Mouse (Mus musculus): ENCODE measurements around the gene Lgals8. TPM values are rescaled to one million over a fixed set of nuclear protein-coding genes. Genes with fewer than 3 reads are reported as not detected.

The Lgals8 gene
- total and polyA plus RNA-seq, 3 experiments, result 28.1 to 39.7 (median 35.9) TPM

DNA sequence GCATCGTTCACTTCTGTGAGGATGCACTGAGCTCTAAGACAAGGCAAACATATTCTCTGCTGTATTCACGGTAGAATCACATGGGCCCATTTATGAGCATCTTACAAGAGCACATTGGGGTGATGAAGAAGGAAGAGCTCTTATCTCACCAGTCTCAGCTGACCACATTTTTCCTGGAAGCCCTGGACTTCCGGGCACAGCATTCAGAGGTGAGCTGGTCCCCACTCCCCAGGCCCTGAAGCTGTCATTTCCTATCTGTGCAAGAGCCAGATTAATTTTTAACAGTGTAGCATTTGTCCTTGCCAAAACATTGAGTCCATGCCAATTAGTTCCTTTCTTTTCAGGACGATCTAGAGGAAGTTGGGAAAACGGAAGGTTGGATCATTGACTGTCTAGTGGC is 30.9 kb downstream of the Lgals8 start:
- H3K36me3 ChIP-seq (ENCODE audit: control insufficient read depth, insufficient read depth, low read length), result no peaks in the 10 kb centered on the region
- intact Hi-C loops (cut with DNase I), result no loop called here
- 54% methylated on average over 5 of the region's 5 CpGs for WGBS
- H3K9ac ChIP-seq (ENCODE audit: low read depth, low read length), result no peak overlapping the region
- DNase-seq, result no peak
- H3K27me3 ChIP-seq (ENCODE audit: control insufficient read depth, insufficient read depth, low read length), result no peaks in the 10 kb centered on the region
- H3K27ac ChIP-seq, result no peak overlapping the region
- no peaks in the 10 kb centered on the region for H3K79me2 ChIP-seq (replicated peaks; ENCODE audit: control insufficient read depth, insufficient read depth, low read length)
- no peaks in the 10 kb centered on the region for H3K4me1 ChIP-seq (ENCODE audit: control insufficient read depth, insufficient read depth, low read length)
- H3K4me3 ChIP-seq, result no peak overlapping the region
- TF ChIP-seq CTCF (IDR thresholded peaks at IDR 0.05), result no peak
- TF ChIP-seq POLR2A (IDR thresholded peaks at IDR 0.05; ENCODE audit: insufficient read depth, low read depth, low read length), result no peak
- TF ChIP-seq EP300 (IDR thresholded peaks at IDR 0.05; ENCODE audit: insufficient read depth, low read depth, low read length), result no peak

GRCm38 (mm10) chr13:12428556-12428955 is 36.2 kb downstream of the Lgals8 start:
- intact Hi-C loops (cut with DNase I), result no loop called here
- WGBS, result 94% methylated on average over 13 of the region's 13 CpGs
- no peak overlapping the region for H3K4me3 ChIP-seq
- no peak for DNase-seq
- H3K36me3 ChIP-seq (ENCODE audit: control insufficient read depth, insufficient read depth, low read length), result no peaks in the 10 kb centered on the region
- no peak for TF ChIP-seq EP300 (IDR thresholded peaks at IDR 0.05; ENCODE audit: insufficient read depth, low read depth, low read length)
- TF ChIP-seq POLR2A (IDR thresholded peaks at IDR 0.05; ENCODE audit: insufficient read depth, low read depth, low read length), result no peak
- TF ChIP-seq CTCF (IDR thresholded peaks at IDR 0.05), result no peak
- H3K9ac ChIP-seq (ENCODE audit: low read depth, low read length), result no peak overlapping the region
- H3K4me1 ChIP-seq (ENCODE audit: control insufficient read depth, insufficient read depth, low read length), result no peaks in the 10 kb centered on the region
- no peaks in the 10 kb centered on the region for H3K27me3 ChIP-seq (ENCODE audit: control insufficient read depth, insufficient read depth, low read length)
- H3K27ac ChIP-seq, result no peak overlapping the region
- no peaks in the 10 kb centered on the region for H3K79me2 ChIP-seq (replicated peaks; ENCODE audit: control insufficient read depth, insufficient read depth, low read length)

- Histone ChIP-seq H3K27me3 (ENCODE audit: control insufficient read depth, insufficient read depth, low read length) (no peaks in the 10 kb centered on the region), H3K9ac (ENCODE audit: low read depth, low read length) (no peak overlapping the region), H3K4me3 (no peak overlapping the region), H3K79me2 (replicated peaks; ENCODE audit: control insufficient read depth, insufficient read depth, low read length) (no peaks in the 10 kb centered on the region), H3K4me1 (ENCODE audit: control insufficient read depth, insufficient read depth, low read length) (no peaks in the 10 kb centered on the region), H3K36me3 (ENCODE audit: control insufficient read depth, insufficient read depth, low read length) (no peaks in the 10 kb centered on the region; the same call in 1 of the 2 replicates), H3K27ac (no peak overlapping the region)
- TF ChIP-seq EP300 (IDR thresholded peaks at IDR 0.05; ENCODE audit: insufficient read depth, low read depth, low read length), result no peak
- TF ChIP-seq POLR2A (IDR thresholded peaks at IDR 0.05; ENCODE audit: insufficient read depth, low read depth, low read length), result no peak
- no peak for TF ChIP-seq CTCF (IDR thresholded peaks at IDR 0.05)
- 93% methylated on average over 9 of the region's 9 CpGs for WGBS
- intact Hi-C loops (cut with DNase I), result no loop called here
- DNase-seq, result no peak
Observed at GRCm38 (mm10) chr13:12420596-12420995, 44.1 kb downstream of the Lgals8 start.

DNA sequence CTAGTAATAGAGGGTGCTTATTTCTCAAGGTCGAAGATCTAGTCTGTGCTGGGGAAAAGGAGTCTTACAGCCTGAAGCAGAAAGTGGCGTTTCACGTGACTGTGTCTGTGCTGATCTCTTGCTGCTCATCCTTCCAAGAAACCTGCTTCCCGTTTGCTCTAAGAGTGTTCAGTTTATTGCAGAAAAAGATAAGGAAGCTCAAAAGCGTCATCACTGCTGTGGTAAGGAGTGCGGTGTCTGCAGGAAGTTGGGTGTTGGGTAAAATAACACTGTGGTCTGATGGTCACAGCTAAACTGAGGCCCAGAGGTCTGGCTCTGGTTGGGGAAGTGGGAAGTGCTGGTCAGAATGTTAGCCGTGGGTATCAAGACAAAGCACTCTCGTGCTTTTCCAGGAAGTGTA is 52.7 kb downstream of the Lgals8 start:
- no peak overlapping the region; the same call in 1 of the 2 replicates for H3K27ac ChIP-seq
- no peaks in the 10 kb centered on the region for H3K4me1 ChIP-seq (ENCODE audit: control insufficient read depth, insufficient read depth, low read length)
- H3K79me2 ChIP-seq (replicated peaks; ENCODE audit: control insufficient read depth, insufficient read depth, low read length), result no peaks in the 10 kb centered on the region
- no peak overlapping the region for H3K4me3 ChIP-seq
- no peaks in the 10 kb centered on the region for H3K27me3 ChIP-seq (ENCODE audit: control insufficient read depth, insufficient read depth, low read length)
- no peaks in the 10 kb centered on the region for H3K36me3 ChIP-seq (ENCODE audit: control insufficient read depth, insufficient read depth, low read length)
- WGBS, result 55% methylated on average over 8 of the region's 8 CpGs
- TF ChIP-seq EP300 (IDR thresholded peaks at IDR 0.05; ENCODE audit: insufficient read depth, low read depth, low read length) (no peak), POLR2A (IDR thresholded peaks at IDR 0.05; ENCODE audit: insufficient read depth, low read depth, low read length) (no peak), CTCF (IDR thresholded peaks at IDR 0.05) (no peak)
- no peak overlapping the region for H3K9ac ChIP-seq (ENCODE audit: low read depth, low read length)
- intact Hi-C loops (cut with DNase I), result no loop called here
- peak in 1 of 2 experiments; percentile 57 for DNase-seq

- 90% methylated on average over 9 of the region's 9 CpGs for WGBS
- no peak for TF ChIP-seq POLR2A (IDR thresholded peaks at IDR 0.05; ENCODE audit: insufficient read depth, low read depth, low read length)
- no peak for TF ChIP-seq EP300 (IDR thresholded peaks at IDR 0.05; ENCODE audit: insufficient read depth, low read depth, low read length)
- TF ChIP-seq CTCF (IDR thresholded peaks at IDR 0.05), result no peak
- no peak for DNase-seq
- H3K27me3 ChIP-seq (ENCODE audit: control insufficient read depth, insufficient read depth, low read length), result no peaks in the 10 kb centered on the region
- H3K4me1 ChIP-seq (ENCODE audit: control insufficient read depth, insufficient read depth, low read length), result no peaks in the 10 kb centered on the region
- no peak overlapping the region for H3K9ac ChIP-seq (ENCODE audit: low read depth, low read length)
- no peaks in the 10 kb centered on the region for H3K36me3 ChIP-seq (ENCODE audit: control insufficient read depth, insufficient read depth, low read length)
- intact Hi-C loops (cut with DNase I), result no loop called here
- H3K27ac ChIP-seq, result no peak overlapping the region
- no peaks in the 10 kb centered on the region for H3K79me2 ChIP-seq (replicated peaks; ENCODE audit: control insufficient read depth, insufficient read depth, low read length)
- no peak overlapping the region for H3K4me3 ChIP-seq
Observed at GRCm38 (mm10) chr13:12408343-12409066, 56.2 kb downstream of the Lgals8 start.

GRCm38 (mm10) chr13:12395571-12395970 is 69.2 kb downstream of the Lgals8 start:
- intact Hi-C loops (cut with DNase I), result loop anchor here (2.0 to 5.0 kb wide), 3 partner anchors 67 to 169 kb away; partner anchors contain the start of genes Ero1lb, Lgals8 and Mtr
- no peak for DNase-seq
- Histone ChIP-seq H3K27me3 (ENCODE audit: control insufficient read depth, insufficient read depth, low read length) (no peaks in the 10 kb centered on the region), H3K4me1 (ENCODE audit: control insufficient read depth, insufficient read depth, low read length) (0 out of 2 replicates have a peak, but pooled peaks cover 1% of the 10 kb centered on the region), H3K36me3 (ENCODE audit: control insufficient read depth, insufficient read depth, low read length) (no peaks in the 10 kb centered on the region; the same call in 1 of the 2 replicates), H3K27ac (peak overlapping the region; percentile 22; the same call in 1 of the 2 replicates), H3K9ac (ENCODE audit: low read depth, low read length) (peak overlapping the region; percentile 68), H3K79me2 (replicated peaks; ENCODE audit: control insufficient read depth, insufficient read depth, low read length) (no peaks in the 10 kb centered on the region), H3K4me3 (peak overlapping the region; percentile 91)
- under 1% methylated on average over 23 of the region's 23 CpGs for WGBS
- no peak for TF ChIP-seq CTCF (IDR thresholded peaks at IDR 0.05)
- no peak for TF ChIP-seq EP300 (IDR thresholded peaks at IDR 0.05; ENCODE audit: insufficient read depth, low read depth, low read length)
- no peak for TF ChIP-seq POLR2A (IDR thresholded peaks at IDR 0.05; ENCODE audit: insufficient read depth, low read depth, low read length)
